Comparison of ENCODE assay signal across 10 mouse cellular contexts in the genomic region with DNA sequence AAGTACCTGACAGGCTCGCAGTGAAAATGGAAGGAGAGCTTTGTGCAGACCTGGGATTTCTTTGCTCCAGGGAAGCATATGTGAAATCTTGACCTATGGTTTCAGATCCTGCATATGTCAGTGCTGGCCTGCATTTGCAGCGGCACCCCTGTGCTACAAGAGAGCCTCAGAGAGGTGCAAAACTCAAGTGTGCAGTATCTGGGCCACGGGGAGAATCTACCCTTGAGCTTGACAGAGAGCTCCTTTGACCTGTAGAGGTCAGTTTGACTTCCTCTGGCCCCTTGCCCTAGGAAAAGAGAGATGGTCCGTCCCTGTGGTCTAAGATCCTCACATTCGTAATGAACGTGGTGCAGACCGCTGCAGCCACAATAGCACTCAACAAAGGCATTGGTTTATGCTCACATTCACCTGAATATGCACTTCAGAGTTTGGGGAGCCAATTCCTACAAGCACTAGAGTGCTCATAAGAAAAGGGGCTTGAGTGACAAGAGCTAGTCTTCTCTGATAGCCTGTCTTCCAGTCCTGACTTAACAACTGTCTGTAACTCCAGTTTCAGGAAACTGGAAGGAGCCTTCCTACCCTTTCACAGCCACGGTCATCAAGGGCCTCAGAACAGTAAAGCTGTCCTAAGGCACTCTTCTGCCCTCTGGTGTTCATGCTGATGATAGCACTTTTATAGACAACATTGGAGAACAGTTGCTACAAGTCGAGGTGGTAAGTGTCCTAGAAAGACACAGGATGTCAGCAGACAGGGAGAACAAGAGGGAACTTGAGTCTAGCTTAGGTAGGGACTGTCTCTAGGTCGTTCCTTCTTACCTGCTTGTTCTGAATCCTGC.
A peak's percentile ranks its signal among the peaks of the same experiment; 100 is the strongest.
DNase-seq lines count a peak whose midpoint lies in the region; ATAC-seq and TF ChIP-seq lines count a peak whose summit lies in the region.
"Had no signal": no experiment of that assay in that cellular context is flagged by ENCODE, and none has a peak within 500 bp of the region (broad histone marks: within the 10 kb centered on the region; RNA-seq: fewer than 3 reads in every experiment).

No protein-coding gene starts in this region.

- H3K27me3 ChIP-seq in forebrain, postnatal 0 days (ENCODE audit: insufficient read depth, low read length) = no peaks in the 10 kb centered on the region
- no peaks in the 10 kb centered on the region for H3K27me3 ChIP-seq in intestine, embryonic 15.5 days (replicated peaks)
- H3K27me3 ChIP-seq in midbrain, embryonic 13.5 days = no peaks in the 10 kb centered on the region
- H3K27me3 ChIP-seq: liver, embryonic 15.5 days had no signal

- ATAC-seq in forebrain, postnatal 0 days = peak; percentile 78
- peak; percentile 72 for ATAC-seq in intestine, embryonic 15.5 days
- peak; percentile 81 for ATAC-seq in midbrain, embryonic 13.5 days

- H3K9me3 ChIP-seq in forebrain, postnatal 0 days (ENCODE audit: low read length) = no peaks in the 10 kb centered on the region
- H3K9me3 ChIP-seq in intestine, embryonic 15.5 days = no peaks in the 10 kb centered on the region
- H3K9me3 ChIP-seq in midbrain, embryonic 13.5 days = no peaks in the 10 kb centered on the region
- H3K9me3 ChIP-seq: liver, embryonic 15.5 days had no signal

- peak; percentile 92 for TF ChIP-seq CTCF in forebrain, postnatal 0 days (IDR thresholded peaks at IDR 0.05; ENCODE audit: low read depth)
- TF ChIP-seq CTCF in left cerebral cortex, adult 2 months (IDR thresholded peaks at IDR 0.05) = peak; percentile 74

- no peaks in the 10 kb centered on the region for H3K36me3 ChIP-seq in forebrain, postnatal 0 days (ENCODE audit: insufficient read depth)
- H3K36me3 ChIP-seq in intestine, embryonic 15.5 days = no peaks in the 10 kb centered on the region
- no peaks in the 10 kb centered on the region for H3K36me3 ChIP-seq in midbrain, embryonic 13.5 days
- H3K36me3 ChIP-seq: G1E; liver, embryonic 15.5 days had no signal

- peak; percentile 20 for DNase-seq in gastrocnemius, postnatal 10 days
- DNase-seq in gastrocnemius, postnatal 14 days = no peak
- peak; percentile 21 to 35 for DNase-seq in cerebellum, adult 18-20 months
- DNase-seq in forebrain, postnatal 0 days = peak; percentile 90
- peak; percentile 58 to 61 for DNase-seq in left cerebral cortex, adult 2 months (ENCODE audit: extremely low spot score in 1 of 2, low spot score in 2 of 2)
- DNase-seq in testis, postnatal 14 days (ENCODE audit: low spot score) = peak; percentile 33

- no peak overlapping the region for H3K4me2 ChIP-seq in forebrain, postnatal 0 days (ENCODE audit: low read depth)
- H3K4me2 ChIP-seq in intestine, embryonic 15.5 days (replicated peaks) = no peak overlapping the region
- H3K4me2 ChIP-seq in midbrain, embryonic 13.5 days (replicated peaks) = no peak overlapping the region
- H3K4me2 ChIP-seq: liver, embryonic 15.5 days had no signal

- H3K4me3 ChIP-seq in forebrain, postnatal 0 days (ENCODE audit: low read depth, low read length) = no peak overlapping the region
- H3K4me3 ChIP-seq in intestine, embryonic 15.5 days (replicated peaks) = no peak overlapping the region
- no peak overlapping the region for H3K4me3 ChIP-seq in left cerebral cortex, adult 2 months
- H3K4me3 ChIP-seq in midbrain, embryonic 13.5 days (replicated peaks) = no peak overlapping the region
- H3K4me3 ChIP-seq: liver, embryonic 15.5 days had no signal

- no peaks in the 10 kb centered on the region for H3K4me1 ChIP-seq in forebrain, postnatal 0 days (ENCODE audit: insufficient read depth)
- H3K4me1 ChIP-seq in intestine, embryonic 15.5 days (replicated peaks) = no peaks in the 10 kb centered on the region
- peaks cover 13% of the 10 kb centered on the region for H3K4me1 ChIP-seq in midbrain, embryonic 13.5 days (replicated peaks)
- H3K4me1 ChIP-seq: liver, embryonic 15.5 days had no signal

- WGBS in forebrain, postnatal 0 days = 50% methylated on average over 10 of the region's 10 CpGs
- WGBS in intestine, embryonic 15.5 days = 57% methylated on average over 10 of the region's 10 CpGs
- WGBS in midbrain, embryonic 13.5 days = 55% methylated on average over 10 of the region's 10 CpGs

- intact Hi-C loops in gastrocnemius, postnatal 14 days (cut with DNase I; ENCODE audit: low total_unique reads) = no loop called here
- intact Hi-C loops in left cerebral cortex, adult 2 months (cut with DNase I) = loop anchor here (5.0 kb wide), 2 partner anchors 115 to 235 kb away; no protein-coding TSS in a partner anchor

- no peak overlapping the region for H3K9ac ChIP-seq in forebrain, postnatal 0 days
- no peak overlapping the region for H3K9ac ChIP-seq in intestine, embryonic 15.5 days
- H3K9ac ChIP-seq in midbrain, embryonic 13.5 days (replicated peaks) = no peak overlapping the region
- H3K9ac ChIP-seq: liver, embryonic 15.5 days had no signal

- H3K27ac ChIP-seq in forebrain, postnatal 0 days (ENCODE audit: low read depth, low read length) = no peak overlapping the region
- no peak overlapping the region for H3K27ac ChIP-seq in intestine, embryonic 15.5 days
- no peak overlapping the region for H3K27ac ChIP-seq in left cerebral cortex, adult 2 months
- peak overlapping the region; percentile 56; the same call in 1 of the 2 replicates for H3K27ac ChIP-seq in midbrain, embryonic 13.5 days
- H3K27ac ChIP-seq: liver, embryonic 15.5 days had no signal
